Mouse (Mus musculus): ENCODE measurements around the gene Ccrl2. TPM values are rescaled to one million over a fixed set of nuclear protein-coding genes. Genes with fewer than 3 reads are reported as not detected.

Gene Ccrl2
- polyA plus RNA-seq, 1 experiment, result 0.78 TPM

- H3K36me3 ChIP-seq (ENCODE audit: control insufficient read depth, insufficient read depth, low read length), result no peaks in the 10 kb centered on the region
- no peak for TF ChIP-seq POLR2A (IDR thresholded peaks at IDR 0.05; ENCODE audit: control insufficient read depth, low read depth, low read length)
- no peak for TF ChIP-seq CTCF (IDR thresholded peaks at IDR 0.05; ENCODE audit: control insufficient read depth, insufficient read depth, insufficient replicate concordance, low read depth, low read length)
- H3K27me3 ChIP-seq (ENCODE audit: control insufficient read depth, insufficient read depth, low read length), result no peaks in the 10 kb centered on the region
- no peak overlapping the region for H3K4me3 ChIP-seq (ENCODE audit: control insufficient read depth, low read depth, low read length)
- no peak overlapping the region for H3K27ac ChIP-seq (ENCODE audit: control insufficient read depth, insufficient read depth, low read depth, low read length)
- no peaks in the 10 kb centered on the region for H3K4me1 ChIP-seq (ENCODE audit: control insufficient read depth, insufficient read depth, low read length)
Observed at GRCm38 (mm10) chr9:111015658-111016057, 41.7 kb downstream of the Ccrl2 start.

- Histone ChIP-seq H3K27me3 (ENCODE audit: control insufficient read depth, insufficient read depth, low read length) (no peaks in the 10 kb centered on the region), H3K36me3 (ENCODE audit: control insufficient read depth, insufficient read depth, low read length) (no peaks in the 10 kb centered on the region), H3K4me3 (ENCODE audit: control insufficient read depth, low read depth, low read length) (no peak overlapping the region), H3K27ac (ENCODE audit: control insufficient read depth, insufficient read depth, low read depth, low read length) (no peak overlapping the region), H3K4me1 (ENCODE audit: control insufficient read depth, insufficient read depth, low read length) (no peaks in the 10 kb centered on the region)
- TF ChIP-seq POLR2A (IDR thresholded peaks at IDR 0.05; ENCODE audit: control insufficient read depth, low read depth, low read length) (no peak), CTCF (IDR thresholded peaks at IDR 0.05; ENCODE audit: control insufficient read depth, insufficient read depth, insufficient replicate concordance, low read depth, low read length) (no peak)
Observed at GRCm38 (mm10) chr9:111012041-111012440, 45.3 kb downstream of the Ccrl2 start.

GRCm38 (mm10) chr9:111011550-111011949, 45.8 kb downstream of the Ccrl2 start:
- H3K4me3 ChIP-seq (ENCODE audit: control insufficient read depth, low read depth, low read length), result no peak overlapping the region
- H3K27me3 ChIP-seq (ENCODE audit: control insufficient read depth, insufficient read depth, low read length), result no peaks in the 10 kb centered on the region
- no peak overlapping the region for H3K27ac ChIP-seq (ENCODE audit: control insufficient read depth, insufficient read depth, low read depth, low read length)
- H3K36me3 ChIP-seq (ENCODE audit: control insufficient read depth, insufficient read depth, low read length), result no peaks in the 10 kb centered on the region
- no peak for TF ChIP-seq POLR2A (IDR thresholded peaks at IDR 0.05; ENCODE audit: control insufficient read depth, low read depth, low read length)
- no peaks in the 10 kb centered on the region for H3K4me1 ChIP-seq (ENCODE audit: control insufficient read depth, insufficient read depth, low read length)

- Histone ChIP-seq H3K27me3 (ENCODE audit: control insufficient read depth, insufficient read depth, low read length) (no peaks in the 10 kb centered on the region), H3K36me3 (ENCODE audit: control insufficient read depth, insufficient read depth, low read length) (no peaks in the 10 kb centered on the region), H3K4me3 (ENCODE audit: control insufficient read depth, low read depth, low read length) (no peak overlapping the region), H3K4me1 (ENCODE audit: control insufficient read depth, insufficient read depth, low read length) (no peaks in the 10 kb centered on the region), H3K27ac (ENCODE audit: control insufficient read depth, insufficient read depth, low read depth, low read length) (no peak overlapping the region)
- TF ChIP-seq CTCF (IDR thresholded peaks at IDR 0.05; ENCODE audit: control insufficient read depth, insufficient read depth, insufficient replicate concordance, low read depth, low read length), result no peak
- no peak for TF ChIP-seq POLR2A (IDR thresholded peaks at IDR 0.05; ENCODE audit: control insufficient read depth, low read depth, low read length)
Observed at GRCm38 (mm10) chr9:111009763-111010162, 47.6 kb downstream of the Ccrl2 start.

- no peak overlapping the region for H3K4me3 ChIP-seq (ENCODE audit: control insufficient read depth, low read depth, low read length)
- H3K27ac ChIP-seq (ENCODE audit: control insufficient read depth, insufficient read depth, low read depth, low read length), result no peak overlapping the region
- no peaks in the 10 kb centered on the region for H3K36me3 ChIP-seq (ENCODE audit: control insufficient read depth, insufficient read depth, low read length)
- no peaks in the 10 kb centered on the region for H3K27me3 ChIP-seq (ENCODE audit: control insufficient read depth, insufficient read depth, low read length)
- no peaks in the 10 kb centered on the region; the same call in 1 of the 2 replicates for H3K4me1 ChIP-seq (ENCODE audit: control insufficient read depth, insufficient read depth, low read length)
- TF ChIP-seq POLR2A (IDR thresholded peaks at IDR 0.05; ENCODE audit: control insufficient read depth, low read depth, low read length) (no peak), CTCF (IDR thresholded peaks at IDR 0.05; ENCODE audit: control insufficient read depth, insufficient read depth, insufficient replicate concordance, low read depth, low read length) (no peak)
Observed at GRCm38 (mm10) chr9:111006544-111006943, 50.8 kb downstream of the Ccrl2 start.

Other genes starting within 250 kb of the Ccrl2 start
- gene Prss44, start 243.5 kb downstream of the Ccrl2 start, polyA plus RNA-seq (2012; rRNA removed), result 28.9 and 30.6 TPM in 2 replicates
- gene Prss43, start 230.8 kb downstream of the Ccrl2 start, polyA plus RNA-seq (2012; rRNA removed), result 25.2 and 30.5 TPM in 2 replicates
- 66.2 and 67.9 TPM in 2 replicates for gene Prss45, start 222.9 kb downstream of the Ccrl2 start, polyA plus RNA-seq (2012; rRNA removed)
- gene Prss46, start 213.0 kb downstream of the Ccrl2 start, polyA plus RNA-seq (2012; rRNA removed), result 130 and 134 TPM in 2 replicates
- gene Prss50, start 199.6 kb downstream of the Ccrl2 start, polyA plus RNA-seq (2012; rRNA removed), result 52.9 and 82.3 TPM in 2 replicates
- gene Als2cl, start 177.6 kb downstream of the Ccrl2 start, polyA plus RNA-seq (2012; rRNA removed), result 4.1 and 4.8 TPM in 2 replicates
- gene Tmie, start 177.4 kb downstream of the Ccrl2 start, polyA plus RNA-seq (2012; rRNA removed), result 0.96 and 1.8 TPM in 2 replicates
- gene Fam240a, start 140.7 kb downstream of the Ccrl2 start, polyA plus RNA-seq (2012; rRNA removed), result not detected in 2 replicates
- gene Tdgf1, start 111.4 kb downstream of the Ccrl2 start, polyA plus RNA-seq (2012; rRNA removed), result 0.23 and 0.28 TPM in 2 replicates
- 0.23 and 0.25 TPM in 2 replicates for gene Lrrc2, start 106.0 kb downstream of the Ccrl2 start, polyA plus RNA-seq (2012; rRNA removed)
- gene Rtp3, start 66.9 kb downstream of the Ccrl2 start, polyA plus RNA-seq (2012; rRNA removed), result 0.59 and 0.75 TPM in 2 replicates
- gene Ltf, start 38.2 kb downstream of the Ccrl2 start, polyA plus RNA-seq (2012; rRNA removed), result 14.0 TPM in 1 of 2 replicates, not detected in the other
- gene Lrrfip2, start 60.1 kb upstream of the Ccrl2 start, polyA plus RNA-seq (2012; rRNA removed), result 131 and 135 TPM in 2 replicates
- gene Mlh1, start 214.3 kb upstream of the Ccrl2 start, polyA plus RNA-seq (2012; rRNA removed), result 10.1 and 12.1 TPM in 2 replicates
- 3.6 and 4.2 TPM in 2 replicates for gene Epm2aip1, start 214.4 kb upstream of the Ccrl2 start, polyA plus RNA-seq (2012; rRNA removed)